Mouse (Mus musculus) cerebellum, postnatal 14 days (tissue): ENCODE measurements at regions not wholly inside any gene's neighbourhood (a gene's known extent, or its start where the extent isn't known, plus 50 kb on each side); places are given as distances from the start of the nearest gene placed in this dataset.
"Not testable (repeated sequence)": the region's sequence is repeated elsewhere in the genome, so short reads cannot be mapped to it uniquely, and the experiment has no call there.

Source experiments
- DNase-seq, 2 experiments: peaks; one replicate each; pipeline ENCODE4 v3.0.0; 2021; ENCODE audit warnings: mixed read lengths in 2 of 2

- peak; percentile 14 to 22 for DNase-seq
Observed at GRCm38 (mm10) chr13:69129056-69129620, 129.8 kb upstream of the Adcy2 start.

GRCm38 (mm10) chr13:69127522-69127921, 128.2 kb upstream of the Adcy2 start:
- no peak for DNase-seq

GRCm38 (mm10) chr13:69118743-69119142, 119.4 kb upstream of the Adcy2 start:
- DNase-seq, result not testable (repeated sequence)

GRCm38 (mm10) chr13:69109168-69109567, 109.8 kb upstream of the Adcy2 start:
- DNase-seq, result no peak

GRCm38 (mm10) chr13:69086613-69087012, 87.3 kb upstream of the Adcy2 start:
- peak; percentile 77 to 85 for DNase-seq

- no peak for DNase-seq
Observed at GRCm38 (mm10) chr13:69070336-69070735, 71.0 kb upstream of the Adcy2 start.

GRCm38 (mm10) chr13:69069817-69070216, 70.5 kb upstream of the Adcy2 start:
- no peak for DNase-seq

GRCm38 (mm10) chr13:69066636-69067035, 67.3 kb upstream of the Adcy2 start:
- DNase-seq, result no peak

- DNase-seq, result no peak
Observed at GRCm38 (mm10) chr13:69065285-69065684, 65.9 kb upstream of the Adcy2 start.

- DNase-seq, result no peak
Observed at GRCm38 (mm10) chr13:69062692-69063233, 63.4 kb upstream of the Adcy2 start.

GRCm38 (mm10) chr13:69061436-69061835, 62.1 kb upstream of the Adcy2 start:
- no peak for DNase-seq
